In the genomic region with DNA sequence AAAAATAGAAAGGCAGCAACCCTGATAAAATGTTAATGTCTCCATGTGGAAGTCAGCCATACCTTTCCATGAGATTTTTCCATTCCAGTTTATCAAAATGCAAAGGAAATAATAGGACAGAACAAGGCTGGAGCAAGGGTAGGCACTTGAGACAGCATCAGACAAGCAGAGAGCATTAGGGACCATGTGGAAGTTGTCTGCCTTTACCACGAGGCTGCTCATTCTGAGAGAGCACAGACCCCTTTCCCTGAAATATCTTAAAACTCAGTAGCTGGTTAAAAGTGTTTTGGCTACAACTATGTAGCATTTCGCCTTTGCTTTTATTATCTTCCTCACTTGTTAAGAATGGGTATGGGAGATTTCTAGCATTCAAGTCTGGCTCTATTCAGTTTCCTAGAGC, we compare ENCODE assay signal across 11 mouse cellular contexts. TPM values are rescaled to one million over a fixed set of nuclear protein-coding genes. Genes with fewer than 3 reads are reported as not detected.
DNase-seq lines count a peak whose midpoint lies in the region; ATAC-seq and TF ChIP-seq lines count a peak whose summit lies in the region.
"Had no signal": no experiment of that assay in that cellular context is flagged by ENCODE, and none has a peak within 500 bp of the region (broad histone marks: within the 10 kb centered on the region; RNA-seq: fewer than 3 reads in every experiment).

No protein-coding gene starts in this region.

- H3K9ac ChIP-seq in kidney, postnatal 0 days (ENCODE audit: low read depth, low read length): no peak overlapping the region

- H3K27me3 ChIP-seq in kidney, postnatal 0 days (ENCODE audit: insufficient read depth, low read length): no peaks in the 10 kb centered on the region
- no peaks in the 10 kb centered on the region for H3K27me3 ChIP-seq in limb, embryonic 10.5 days (ENCODE audit: low read depth, poor library complexity, severe bottlenecking)
- H3K27me3 ChIP-seq in myocyte (ENCODE audit: control insufficient read depth, insufficient read depth, insufficient read length): no peaks in the 10 kb centered on the region
- H3K27me3 ChIP-seq: Patski had no signal

- TF ChIP-seq POLR2A in embryonic fibroblast, embryonic 13.5 days (IDR thresholded peaks at IDR 0.05; ENCODE audit: low read depth, low read length): no peak
- peak; percentile 23 for TF ChIP-seq POLR2A in myocyte (IDR thresholded peaks at IDR 0.05; ENCODE audit: insufficient read length, low read depth)

- H3K9me3 ChIP-seq in kidney, postnatal 0 days (replicated peaks; ENCODE audit: low read length): no peaks in the 10 kb centered on the region
- H3K9me3 ChIP-seq in limb, embryonic 10.5 days (replicated peaks): no peaks in the 10 kb centered on the region

- H3K36me3 ChIP-seq in kidney, postnatal 0 days (ENCODE audit: insufficient read depth, low read length): no peaks in the 10 kb centered on the region
- no peaks in the 10 kb centered on the region for H3K36me3 ChIP-seq in limb, embryonic 10.5 days
- H3K36me3 ChIP-seq in myocyte (ENCODE audit: control insufficient read depth, insufficient read depth): peaks cover 3% of the 10 kb centered on the region

- no peak for ATAC-seq in kidney, postnatal 0 days (replicated peaks; ENCODE audit: low FRiP score, low read depth)

- H3K4me1 ChIP-seq in kidney, postnatal 0 days (replicated peaks; ENCODE audit: insufficient read depth, low read length): peaks cover 3% of the 10 kb centered on the region; the same call in 1 of the 2 replicates
- H3K4me1 ChIP-seq in embryonic fibroblast, embryonic 13.5 days (ENCODE audit: control insufficient read depth, insufficient read depth, low read length): peaks cover 5% of the 10 kb centered on the region; the same call in 1 of the 2 replicates
- H3K4me1 ChIP-seq in limb, embryonic 10.5 days: peaks cover 13% of the 10 kb centered on the region

- peak overlapping the region; percentile 48 for H3ac ChIP-seq in myocyte (ENCODE audit: control insufficient read depth, insufficient read length)

- DNase-seq in kidney, postnatal 0 days (ENCODE audit: low spot score): no peak
- DNase-seq in kidney, adult 11 months: no peak
- no peak for DNase-seq in limb, embryonic 10.5 days (ENCODE audit: low spot score)
- no peak for DNase-seq in urinary bladder, postnatal 10 days (ENCODE audit: low spot score)
- no peak for DNase-seq in adrenal gland, postnatal 14 days
- DNase-seq in urinary bladder, adult 18-20 months (ENCODE audit: low spot score in 2 of 2): no peak
- DNase-seq: cerebellum, adult 18-20 months; gastrocnemius, postnatal 10 days had no signal

- no peak overlapping the region for H3K27ac ChIP-seq in kidney, postnatal 0 days
- peak overlapping the region; percentile 47 for H3K27ac ChIP-seq in embryonic fibroblast, embryonic 13.5 days (ENCODE audit: insufficient read depth, low read length)
- no peak overlapping the region for H3K27ac ChIP-seq in limb, embryonic 10.5 days

- peaks cover 4% of the 10 kb centered on the region for H3K79me2 ChIP-seq in myocyte (ENCODE audit: control insufficient read depth, insufficient read depth)

- H3K4me3 ChIP-seq in kidney, postnatal 0 days (replicated peaks; ENCODE audit: low read depth, low read length): peak overlapping the region; percentile 61; the same call in 1 of the 2 replicates
- no peak overlapping the region for H3K4me3 ChIP-seq in embryonic fibroblast, embryonic 13.5 days (ENCODE audit: insufficient read depth, low read length)
- peak overlapping the region; percentile 82 for H3K4me3 ChIP-seq in limb, embryonic 10.5 days
- H3K4me3 ChIP-seq in myocyte: peak overlapping the region; percentile 47

- H3K4me2 ChIP-seq in kidney, postnatal 0 days (ENCODE audit: low read length): peak overlapping the region; percentile 69
- H3K4me2 ChIP-seq in myocyte (ENCODE audit: low read depth): peak overlapping the region; percentile 86

- 60% methylated on average over 2 of the region's 2 CpGs for WGBS in kidney, postnatal 0 days
- WGBS in limb, embryonic 10.5 days: 75% methylated on average over 2 of the region's 2 CpGs

- TF ChIP-seq CTCF in kidney, postnatal 0 days (IDR thresholded peaks at IDR 0.05; ENCODE audit: low read depth): no peak
- TF ChIP-seq CTCF in embryonic fibroblast, embryonic 13.5 days (IDR thresholded peaks at IDR 0.05; ENCODE audit: borderline replicate concordance, insufficient read depth, low read length): no peak

TF ChIP-seq in myocyte, 11 proteins besides CTCF, POLR2A, EP300 and RAD21:
- TF ChIP-seq TCF3 (IDR thresholded peaks at IDR 0.05; ENCODE audit: insufficient read length, low read depth): no peak
- no peak for TF ChIP-seq E2F4 (IDR thresholded peaks at IDR 0.05; ENCODE audit: insufficient read depth)
- TF ChIP-seq USF1 (IDR thresholded peaks at IDR 0.05; ENCODE audit: low read depth): no peak
- TF ChIP-seq MYOG (IDR thresholded peaks at IDR 0.05; ENCODE audit: control insufficient read depth in 1 of 3, insufficient read depth in 1 of 3, insufficient read length in 2 of 3, low read depth in 2 of 3): no peak
- TF ChIP-seq CEBPB (IDR thresholded peaks at IDR 0.05; ENCODE audit: insufficient read depth, poor library complexity, severe bottlenecking): no peak
- no peak for TF ChIP-seq TCF12 (IDR thresholded peaks at IDR 0.05; ENCODE audit: insufficient read depth, poor library complexity, severe bottlenecking)
- TF ChIP-seq MYOD1 (IDR thresholded peaks at IDR 0.05; ENCODE audit: control insufficient read depth in 1 of 3, insufficient read length in 2 of 3, low read depth in 2 of 3): no peak
- TF ChIP-seq MAX (IDR thresholded peaks at IDR 0.05; ENCODE audit: low read depth): no peak
- no peak for TF ChIP-seq SRF (IDR thresholded peaks at IDR 0.05; ENCODE audit: control insufficient read depth, insufficient read length, low read depth)
- TF ChIP-seq POLR2AphosphoS2 (IDR thresholded peaks at IDR 0.05; ENCODE audit: insufficient read length, low read depth): no peak
- TF ChIP-seq REST (IDR thresholded peaks at IDR 0.05; ENCODE audit: insufficient read depth, insufficient read length): no peak

RNA-seq across cellular contexts. Expression of a gene that starts 0.8 kb away (rescaled TPM):
- polyA plus RNA-seq in kidney, postnatal 0 days (2015; fragmentation: Nextera tagmentation; extraction: Ambion mirVana): 47.4 and 54.5 TPM in 2 replicates
- polyA plus RNA-seq in embryonic fibroblast, embryonic 13.5 days (2011; ENCODE audit: insufficient read length, low read depth, missing spikeins): 12.0 and 12.7 TPM in 2 replicates
- 13.3 and 15.9 TPM in 2 replicates for polyA plus RNA-seq in limb, embryonic 10.5 days (2016; fragmentation: Nextera tagmentation; extraction: Ambion mirVana)
- 61.7 TPM for polyA plus RNA-seq in myocyte (2012; fragmentation: generic; extraction: Trizol)
- total RNA-seq in adrenal gland, postnatal 14 days (2021): 33.4 and 37.0 TPM in 2 replicates

RNA-seq across cellular contexts. Expression of a gene that starts 19.8 kb away (rescaled TPM):
- polyA plus RNA-seq in kidney, postnatal 0 days (2015; fragmentation: Nextera tagmentation; extraction: Ambion mirVana): 0.04 TPM in 2 replicates
- not detected in 2 replicates for polyA plus RNA-seq in embryonic fibroblast, embryonic 13.5 days (2011; ENCODE audit: insufficient read length, low read depth, missing spikeins)
- 0.05 TPM in 1 of 2 replicates, not detected in the other for polyA plus RNA-seq in limb, embryonic 10.5 days (2016; fragmentation: Nextera tagmentation; extraction: Ambion mirVana)
- polyA plus RNA-seq in myocyte (2012; fragmentation: generic; extraction: Trizol): not detected
- total RNA-seq in adrenal gland, postnatal 14 days (2021): not detected in 2 replicates
- total RNA-seq: gastrocnemius, postnatal 10 days had no signal
- polyA plus RNA-seq: Patski had no signal

RNA-seq across cellular contexts. Expression of a gene that starts 28.6 kb away (rescaled TPM):
- 20.1 and 24.0 TPM in 2 replicates for polyA plus RNA-seq in kidney, postnatal 0 days (2015; fragmentation: Nextera tagmentation; extraction: Ambion mirVana)
- polyA plus RNA-seq in embryonic fibroblast, embryonic 13.5 days (2011; ENCODE audit: insufficient read length, low read depth, missing spikeins): 131 and 180 TPM in 2 replicates
- 1.7 and 3.3 TPM in 2 replicates for polyA plus RNA-seq in limb, embryonic 10.5 days (2016; fragmentation: Nextera tagmentation; extraction: Ambion mirVana)
- polyA plus RNA-seq in myocyte (2012; fragmentation: generic; extraction: Trizol): 77.5 TPM
- total RNA-seq in adrenal gland, postnatal 14 days (2021): 1.5 and 2.1 TPM in 2 replicates

RNA-seq across cellular contexts. Expression of a gene that starts 57.1 kb away (rescaled TPM):
- polyA plus RNA-seq in kidney, postnatal 0 days (2015; fragmentation: Nextera tagmentation; extraction: Ambion mirVana): 0.13 and 0.15 TPM in 2 replicates
- polyA plus RNA-seq in embryonic fibroblast, embryonic 13.5 days (2011; ENCODE audit: insufficient read length, low read depth, missing spikeins): 0.28 TPM in 1 of 2 replicates, not detected in the other
- 0.05 and 0.15 TPM in 2 replicates for polyA plus RNA-seq in limb, embryonic 10.5 days (2016; fragmentation: Nextera tagmentation; extraction: Ambion mirVana)
- polyA plus RNA-seq in myocyte (2012; fragmentation: generic; extraction: Trizol): 0.02 TPM
- total RNA-seq in adrenal gland, postnatal 14 days (2021): not detected in 2 replicates
- polyA plus RNA-seq: Patski had no signal
